Mouse (Mus musculus) embryonic fibroblast, embryonic 13.5 days (primary cell): ENCODE results near the gene Mapkapk5.

ENCODE experiments used
- CTCF ChIP-seq: IDR thresholded peaks from 2 replicates; pipeline ENCODE4 v1.5.1; 2011; ENCODE audit warnings: mild to moderate bottlenecking, control low read depth, low read length, moderate library complexity, borderline replicate concordance; ENCODE audit not compliant: insufficient read depth
- POLR2A ChIP-seq: IDR thresholded peaks from 2 replicates; pipeline ENCODE4 v1.6.1; 2011; ENCODE audit warnings: low read depth, mild to moderate bottlenecking, control low read depth, low read length, moderate library complexity

DNA sequence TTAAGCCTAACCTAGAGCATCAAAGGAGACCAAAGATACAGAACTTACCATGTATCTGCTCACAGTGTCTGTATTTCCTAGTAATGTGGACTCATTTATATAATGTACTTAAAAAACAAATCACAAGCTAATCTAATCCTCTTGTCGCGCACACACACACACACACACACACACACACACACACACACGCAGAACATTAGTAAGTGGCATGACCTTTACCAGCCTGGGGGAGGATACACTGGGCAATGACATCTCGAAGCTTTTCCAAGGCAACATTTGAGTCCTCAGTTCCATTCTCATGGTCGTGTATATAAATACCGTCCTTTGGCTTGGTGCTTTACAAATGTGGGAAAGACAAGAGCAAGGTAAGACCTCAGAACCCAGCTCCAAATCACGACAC lies 19.2 kb downstream of the Mapkapk5 start:
- TF ChIP-seq POLR2A (no peak), CTCF (no peak)
